Mouse (Mus musculus) bone marrow macrophage, adult 2 months (primary cell): ENCODE results near the gene Gzf1.

Experiments used
- CTCF ChIP-seq: IDR thresholded peaks from 2 replicates; pipeline ENCODE4 v1.5.1; 2012; ENCODE audit warnings: low read depth, mild to moderate bottlenecking, low read length, moderate library complexity
- POLR2A ChIP-seq: IDR thresholded peaks from 2 replicates; pipeline ENCODE4 v1.6.1; 2012; ENCODE audit warnings: mild to moderate bottlenecking, low read depth, low read length, borderline replicate concordance

DNA sequence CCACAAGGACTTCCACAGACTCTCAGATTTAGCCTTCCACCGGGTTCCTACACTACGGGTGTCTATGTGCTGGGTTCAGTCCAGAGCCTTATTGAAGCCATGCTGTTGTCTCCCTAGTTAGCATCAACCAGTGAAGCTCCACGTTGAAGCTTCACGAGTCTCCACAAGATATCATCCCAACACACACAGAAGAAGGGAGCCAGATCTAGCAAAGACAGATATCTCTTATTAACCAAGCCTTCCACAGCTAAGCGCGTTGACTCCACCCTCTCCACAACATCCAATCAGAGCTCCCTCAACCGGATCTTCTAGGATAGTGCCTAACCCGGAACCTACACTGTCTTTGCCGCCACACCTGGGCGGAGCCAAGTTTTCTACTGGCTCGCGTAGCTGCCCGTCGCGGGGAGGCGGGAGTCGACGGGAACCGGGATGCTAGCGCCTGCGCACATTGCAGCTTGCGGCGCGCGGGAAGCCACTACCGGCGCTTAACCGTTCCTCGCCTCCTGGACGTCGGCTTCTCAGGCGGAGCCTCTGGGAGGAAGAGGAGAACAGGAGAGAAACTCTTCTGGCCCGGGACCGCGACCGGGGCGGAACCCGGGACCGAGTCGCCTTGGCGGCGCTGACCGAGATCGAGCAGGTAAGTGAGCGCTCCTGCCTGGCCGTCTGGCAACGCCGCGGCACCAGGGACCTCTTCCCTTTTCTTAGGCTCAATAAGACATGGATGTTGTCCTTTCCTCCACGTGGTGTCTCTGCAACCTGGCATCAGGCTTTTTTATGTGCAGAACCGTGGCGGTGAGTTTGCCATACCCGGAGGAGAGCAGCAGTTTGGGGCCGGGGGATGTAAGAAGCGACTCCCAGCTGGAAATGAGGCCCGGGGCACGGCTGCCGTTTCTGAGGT, 8.4 kb upstream of the Gzf1 start, which contains the start of gene Nxt1:
- TF ChIP-seq POLR2A (no peak), CTCF (no peak)
